Mouse (Mus musculus): ENCODE measurements around the gene Pnkd. TPM values are rescaled to one million over a fixed set of nuclear protein-coding genes. Genes with fewer than 3 reads are reported as not detected.
"Not testable (repeated sequence)": the region's sequence is repeated elsewhere in the genome, so short reads cannot be mapped to it uniquely, and the experiment has no call there.

The Pnkd gene
- polyA plus RNA-seq, 1 experiment, result 62.6 TPM

- Histone ChIP-seq H3K36me3 (ENCODE audit: control insufficient read depth, insufficient read depth, low read length) (peaks cover 18% of the 10 kb centered on the region), H3K4me1 (ENCODE audit: control insufficient read depth, insufficient read depth, insufficient read length, low read length) (peaks cover 12% of the 10 kb centered on the region), H3K4me3 (ENCODE audit: low read depth, low read length) (peak overlapping the region; percentile 98), H3K27ac (ENCODE audit: insufficient read depth, low read depth, low read length) (peak overlapping the region; percentile 96), H3K27me3 (ENCODE audit: control insufficient read depth, insufficient read depth, low read length) (no peaks in the 10 kb centered on the region)
- WGBS, result under 1% methylated on average over 63 of the region's 63 CpGs
- TF ChIP-seq POLR2A (IDR thresholded peaks at IDR 0.05; ENCODE audit: low read depth, low read length) (0 out of 2 replicates have a peak, but pooled peaks have one; percentile 10), CTCF (IDR thresholded peaks at IDR 0.05; ENCODE audit: extremely low read depth, insufficient read length, insufficient replicate concordance, low read depth, low read length) (no peak)
Observed at GRCm38 (mm10) chr1:74391844-74392441, 107.2 kb downstream of the Pnkd start.

- Histone ChIP-seq H3K36me3 (ENCODE audit: control insufficient read depth, insufficient read depth, low read length) (peaks cover 18% of the 10 kb centered on the region), H3K27ac (ENCODE audit: insufficient read depth, low read depth, low read length) (peak overlapping the region; percentile 96), H3K4me3 (ENCODE audit: low read depth, low read length) (peak overlapping the region; percentile 98), H3K27me3 (ENCODE audit: control insufficient read depth, insufficient read depth, low read length) (no peaks in the 10 kb centered on the region), H3K4me1 (ENCODE audit: control insufficient read depth, insufficient read depth, insufficient read length, low read length) (peaks cover 10% of the 10 kb centered on the region)
- TF ChIP-seq POLR2A (IDR thresholded peaks at IDR 0.05; ENCODE audit: low read depth, low read length) (no peak; the same call in 1 of the 2 replicates), CTCF (IDR thresholded peaks at IDR 0.05; ENCODE audit: extremely low read depth, insufficient read length, insufficient replicate concordance, low read depth, low read length) (no peak)
- WGBS, result under 1% methylated on average over 16 of the region's 16 CpGs
Observed at GRCm38 (mm10) chr1:74392446-74392994, 107.8 kb downstream of the Pnkd start.

- TF ChIP-seq CTCF (IDR thresholded peaks at IDR 0.05; ENCODE audit: extremely low read depth, insufficient read length, insufficient replicate concordance, low read depth, low read length) (no peak), POLR2A (IDR thresholded peaks at IDR 0.05; ENCODE audit: low read depth, low read length) (no peak)
- peak overlapping the region; percentile 98 for H3K4me3 ChIP-seq (ENCODE audit: low read depth, low read length)
- H3K36me3 ChIP-seq (ENCODE audit: control insufficient read depth, insufficient read depth, low read length), result peaks cover 18% of the 10 kb centered on the region
- H3K27ac ChIP-seq (ENCODE audit: insufficient read depth, low read depth, low read length), result peak overlapping the region; percentile 84
- no peaks in the 10 kb centered on the region for H3K27me3 ChIP-seq (ENCODE audit: control insufficient read depth, insufficient read depth, low read length)
- 11% methylated on average over 7 of the region's 7 CpGs for WGBS
- H3K4me1 ChIP-seq (ENCODE audit: control insufficient read depth, insufficient read depth, insufficient read length, low read length), result peaks cover 10% of the 10 kb centered on the region
Observed at GRCm38 (mm10) chr1:74393010-74393409, 108.3 kb downstream of the Pnkd start.

- TF ChIP-seq CTCF (IDR thresholded peaks at IDR 0.05; ENCODE audit: extremely low read depth, insufficient read length, insufficient replicate concordance, low read depth, low read length), result no peak
- no peak for TF ChIP-seq POLR2A (IDR thresholded peaks at IDR 0.05; ENCODE audit: low read depth, low read length)
- 83% methylated on average over 9 of the region's 9 CpGs for WGBS
- H3K27ac ChIP-seq (ENCODE audit: insufficient read depth, low read depth, low read length), result no peak overlapping the region
- H3K4me1 ChIP-seq (ENCODE audit: control insufficient read depth, insufficient read depth, insufficient read length, low read length), result peaks cover 10% of the 10 kb centered on the region
- H3K4me3 ChIP-seq (ENCODE audit: low read depth, low read length), result peak overlapping the region; percentile 98; the same call in 1 of the 2 replicates
- no peaks in the 10 kb centered on the region for H3K27me3 ChIP-seq (ENCODE audit: control insufficient read depth, insufficient read depth, low read length)
- H3K36me3 ChIP-seq (ENCODE audit: control insufficient read depth, insufficient read depth, low read length), result peaks cover 18% of the 10 kb centered on the region
Observed at GRCm38 (mm10) chr1:74393697-74394096, 109.0 kb downstream of the Pnkd start.

- Histone ChIP-seq H3K27me3 (ENCODE audit: control insufficient read depth, insufficient read depth, low read length) (no peaks in the 10 kb centered on the region), H3K36me3 (ENCODE audit: control insufficient read depth, insufficient read depth, low read length) (peaks cover 18% of the 10 kb centered on the region), H3K27ac (ENCODE audit: insufficient read depth, low read depth, low read length) (no peak overlapping the region), H3K4me3 (ENCODE audit: low read depth, low read length) (no peak overlapping the region), H3K4me1 (ENCODE audit: control insufficient read depth, insufficient read depth, insufficient read length, low read length) (peaks cover 10% of the 10 kb centered on the region)
- TF ChIP-seq CTCF (IDR thresholded peaks at IDR 0.05; ENCODE audit: extremely low read depth, insufficient read length, insufficient replicate concordance, low read depth, low read length) (no peak), POLR2A (IDR thresholded peaks at IDR 0.05; ENCODE audit: low read depth, low read length) (no peak)
- 85% methylated on average over 9 of the region's 9 CpGs for WGBS
Observed at GRCm38 (mm10) chr1:74394311-74394710, 109.6 kb downstream of the Pnkd start.

GRCm38 (mm10) chr1:74394858-74395257 is 110.1 kb downstream of the Pnkd start:
- no peak for TF ChIP-seq POLR2A (IDR thresholded peaks at IDR 0.05; ENCODE audit: low read depth, low read length)
- TF ChIP-seq CTCF (IDR thresholded peaks at IDR 0.05; ENCODE audit: extremely low read depth, insufficient read length, insufficient replicate concordance, low read depth, low read length), result no peak
- H3K4me3 ChIP-seq (ENCODE audit: low read depth, low read length), result no peak overlapping the region
- 91% methylated on average over 15 of the region's 15 CpGs for whole genome bisulfite sequencing
- H3K4me1 ChIP-seq (ENCODE audit: control insufficient read depth, insufficient read depth, insufficient read length, low read length), result peaks cover 6% of the 10 kb centered on the region
- H3K27ac ChIP-seq (ENCODE audit: insufficient read depth, low read depth, low read length), result no peak overlapping the region
- no peaks in the 10 kb centered on the region for H3K27me3 ChIP-seq (ENCODE audit: control insufficient read depth, insufficient read depth, low read length)
- peaks cover 18% of the 10 kb centered on the region for H3K36me3 ChIP-seq (ENCODE audit: control insufficient read depth, insufficient read depth, low read length)

GRCm38 (mm10) chr1:74395290-74395689 is 110.6 kb downstream of the Pnkd start:
- TF ChIP-seq POLR2A (IDR thresholded peaks at IDR 0.05; ENCODE audit: low read depth, low read length) (no peak), CTCF (IDR thresholded peaks at IDR 0.05; ENCODE audit: extremely low read depth, insufficient read length, insufficient replicate concordance, low read depth, low read length) (no peak)
- Histone ChIP-seq H3K36me3 (ENCODE audit: control insufficient read depth, insufficient read depth, low read length) (peaks cover 18% of the 10 kb centered on the region), H3K4me1 (ENCODE audit: control insufficient read depth, insufficient read depth, insufficient read length, low read length) (peaks cover 6% of the 10 kb centered on the region), H3K27me3 (ENCODE audit: control insufficient read depth, insufficient read depth, low read length) (no peaks in the 10 kb centered on the region), H3K4me3 (ENCODE audit: low read depth, low read length) (no peak overlapping the region), H3K27ac (ENCODE audit: insufficient read depth, low read depth, low read length) (no peak overlapping the region)
- 83% methylated on average over 13 of the region's 13 CpGs for whole genome bisulfite sequencing

- not testable (repeated sequence) for H3K4me1 ChIP-seq (ENCODE audit: control insufficient read depth, insufficient read depth, insufficient read length, low read length); H3K27me3 ChIP-seq (ENCODE audit: control insufficient read depth, insufficient read depth, low read length)
- Histone ChIP-seq H3K36me3 (ENCODE audit: control insufficient read depth, insufficient read depth, low read length) (peaks cover 18% of the 10 kb centered on the region), H3K4me3 (ENCODE audit: low read depth, low read length) (peak overlapping the region; percentile 59), H3K27ac (ENCODE audit: insufficient read depth, low read depth, low read length) (peak overlapping the region; percentile 83)
- WGBS, result 14% methylated on average over 12 of the region's 12 CpGs
Observed at GRCm38 (mm10) chr1:74396456-74397222, 111.9 kb downstream of the Pnkd start.

Measured in small intestine, adult 2 months (tissue).